19 mouse cellular contexts compared by ENCODE assay signal in genomic region chr15:27670708-27671107, GRCm38 (mm10). TPM values are rescaled to one million over a fixed set of nuclear protein-coding genes. Genes with fewer than 3 reads are reported as not detected.
DNase-seq lines count a peak whose midpoint lies in the region; ATAC-seq lines count a peak whose summit lies in the region.
"Had no signal": no experiment of that assay in that cellular context is flagged by ENCODE, and none has a peak within 500 bp of the region (broad histone marks: within the 10 kb centered on the region; RNA-seq: fewer than 3 reads in every experiment).

No protein-coding gene starts in this region.

- H3K9ac ChIP-seq in liver, embryonic 12.5 days = no peak overlapping the region
- H3K9ac ChIP-seq in liver, embryonic 11.5 days (ENCODE audit: low read depth, low read length) = no peak overlapping the region
- H3K9ac ChIP-seq: embryonic facial prominence, embryonic 15.5 days; heart, embryonic 13.5 days; liver, postnatal 0 days had no signal

- no peak for ATAC-seq in liver, embryonic 12.5 days
- no peak for ATAC-seq in liver, embryonic 11.5 days (replicated peaks; ENCODE audit: low FRiP score)
- ATAC-seq: liver, postnatal 0 days had no signal

- H3K36me3 ChIP-seq in liver, embryonic 12.5 days = no peaks in the 10 kb centered on the region
- no peaks in the 10 kb centered on the region for H3K36me3 ChIP-seq in liver, embryonic 11.5 days (ENCODE audit: control insufficient read depth, insufficient read depth, low read length)
- H3K36me3 ChIP-seq: embryonic facial prominence, embryonic 15.5 days; forebrain, embryonic 10.5 days; heart, embryonic 13.5 days; midbrain, embryonic 10.5 days had no signal

- H3K4me2 ChIP-seq in liver, embryonic 12.5 days = peak overlapping the region; percentile 34
- H3K4me2 ChIP-seq in liver, embryonic 11.5 days = no peak overlapping the region
- H3K4me2 ChIP-seq: embryonic facial prominence, embryonic 15.5 days; heart, embryonic 13.5 days had no signal

- no peaks in the 10 kb centered on the region for H3K9me3 ChIP-seq in liver, embryonic 12.5 days (replicated peaks)
- H3K9me3 ChIP-seq in liver, embryonic 11.5 days (ENCODE audit: control insufficient read depth, low read length) = no peaks in the 10 kb centered on the region
- H3K9me3 ChIP-seq: embryonic facial prominence, embryonic 15.5 days; forebrain, embryonic 10.5 days; heart, embryonic 13.5 days; midbrain, embryonic 10.5 days had no signal

- no peak overlapping the region for H3K27ac ChIP-seq in liver, embryonic 12.5 days
- H3K27ac ChIP-seq in liver, embryonic 11.5 days (ENCODE audit: low read depth, low read length) = no peak overlapping the region
- H3K27ac ChIP-seq: embryonic facial prominence, embryonic 15.5 days; forebrain, embryonic 10.5 days; heart, embryonic 13.5 days; midbrain, embryonic 10.5 days had no signal

- no peak for DNase-seq in liver, embryonic 11.5 days (ENCODE audit: low spot score)
- DNase-seq in T-cell, adult 2 months (ENCODE audit: low spot score) = peak; percentile 75
- peak; percentile 45 to 56 for DNase-seq in natural killer cell, adult 2 months (ENCODE audit: low spot score in 2 of 2)
- peak; percentile 64 for DNase-seq in thymus, postnatal 25 days
- DNase-seq in right cerebral cortex, postnatal 25 days = no peak
- DNase-seq in layer of hippocampus, postnatal 36 days = no peak
- no peak for DNase-seq in right cerebral cortex, postnatal 4 days
- DNase-seq: cerebellum, postnatal 14 days; embryo, embryonic 11 days; gastrocnemius, postnatal 36 days; heart, postnatal 4 days; kidney, adult 9 months; liver, postnatal 0 days; right cerebral cortex, adult 18-20 months had no signal

- H3K4me1 ChIP-seq in liver, embryonic 12.5 days = peaks cover 47% of the 10 kb centered on the region
- peaks cover 17% of the 10 kb centered on the region for H3K4me1 ChIP-seq in liver, embryonic 11.5 days (replicated peaks; ENCODE audit: control insufficient read depth, insufficient read depth, low read length)

- 58% methylated on average over 8 of the region's 8 CpGs for WGBS in liver, embryonic 12.5 days (ENCODE audit: insufficient replicate concordance)
- 71% methylated on average over 8 of the region's 8 CpGs for WGBS in liver, embryonic 11.5 days

- H3K27me3 ChIP-seq in liver, embryonic 12.5 days (replicated peaks) = no peaks in the 10 kb centered on the region
- H3K27me3 ChIP-seq in liver, embryonic 11.5 days (replicated peaks; ENCODE audit: control insufficient read depth, insufficient read depth, low read length) = no peaks in the 10 kb centered on the region
- H3K27me3 ChIP-seq: embryonic facial prominence, embryonic 15.5 days; heart, embryonic 13.5 days had no signal

- H3K4me3 ChIP-seq in liver, embryonic 12.5 days = no peak overlapping the region
- H3K4me3 ChIP-seq in liver, embryonic 11.5 days (ENCODE audit: low read depth, low read length) = no peak overlapping the region
- H3K4me3 ChIP-seq: embryonic facial prominence, embryonic 15.5 days; forebrain, embryonic 10.5 days; heart, embryonic 13.5 days; midbrain, embryonic 10.5 days had no signal

RNA-seq across cellular contexts. Expression of gene Otulinl, which starts 10.7 kb away (rescaled TPM):
- 7.6 and 8.7 TPM in 2 replicates for polyA plus RNA-seq in liver, embryonic 12.5 days (2016; fragmentation: Nextera tagmentation; extraction: Ambion mirVana)
- 13.4 and 14.7 TPM in 2 replicates for polyA plus RNA-seq in liver, embryonic 11.5 days (2014; fragmentation: Nextera tagmentation; extraction: Ambion mirVana)
- total RNA-seq in layer of hippocampus, postnatal 36 days (2021) = 10 to 100 TPM; 30.0 to 33.1 TPM

RNA-seq across cellular contexts. Expression of gene Otulin, which starts 40.2 kb away (rescaled TPM):
- polyA plus RNA-seq in liver, embryonic 12.5 days (2016; fragmentation: Nextera tagmentation; extraction: Ambion mirVana) = 33.1 and 35.0 TPM in 2 replicates
- polyA plus RNA-seq in liver, embryonic 11.5 days (2014; fragmentation: Nextera tagmentation; extraction: Ambion mirVana) = 45.9 and 47.5 TPM in 2 replicates
- total RNA-seq in layer of hippocampus, postnatal 36 days (2021) = 10 to 100 TPM; 18.4 to 19.4 TPM

Comparison
In these comparisons a context has a peak if more than half of its experiments do, and no peak if none do; other contexts are left out.
1. DNase-seq: peak in T-cell, adult 2 months (single experiment), natural killer cell, adult 2 months (2 of 2) and thymus, postnatal 25 days (single experiment); none in liver, embryonic 11.5 days (single experiment), right cerebral cortex, postnatal 25 days (single experiment), layer of hippocampus, postnatal 36 days (0 of 2) and right cerebral cortex, postnatal 4 days (single experiment).